Mouse (Mus musculus) G1E (cell line): Measurements from ENCODE around the gene Frat2. TPM values are rescaled to one million over a fixed set of nuclear protein-coding genes. Genes with fewer than 3 reads are reported as not detected.

Experiments used
- ATAC-seq: 2 replicates; pipeline ENCODE4 v1.8.0; 2016; ENCODE audit warnings: mild to moderate bottlenecking; ENCODE audit not compliant: insufficient number of reproducible peaks, poor library complexity, low FRiP score, severe bottlenecking; ENCODE audit errors: extremely low read depth
- DNase-seq: peaks from one replicate; pipeline ENCODE4 v3.0.0; 2012; ENCODE audit warnings: low spot score
- H3K27me3 ChIP-seq: 2 replicates; pipeline ENCODE4 v1.6.1; 2012; ENCODE audit warnings: mild to moderate bottlenecking, low read length, inconsistent platforms; ENCODE audit not compliant: insufficient read depth
- H3K36me3 ChIP-seq: replicated peaks from 2 replicates; pipeline ENCODE3; 2012; ENCODE audit warnings: mild to moderate bottlenecking, inconsistent platforms
- H3K4me1 ChIP-seq: 2 replicates; pipeline ENCODE4 v1.6.1; 2012; ENCODE audit warnings: low read depth, low read length, inconsistent platforms, mixed read lengths; ENCODE audit not compliant: insufficient read depth
- H3K4me3 ChIP-seq: 2 replicates; pipeline ENCODE4 v1.5.1; 2012; ENCODE audit warnings: low read depth, mild to moderate bottlenecking, inconsistent platforms, low read length, moderate library complexity, mixed read lengths
- H3K9me3 ChIP-seq: replicated peaks from 2 replicates; pipeline ENCODE4 v1.6.1; 2012; ENCODE audit warnings: inconsistent platforms
- CTCF ChIP-seq: IDR thresholded peaks from 2 replicates; pipeline ENCODE4 v1.5.1; 2012; ENCODE audit warnings: low read depth, low read length, inconsistent platforms, mixed read lengths
- GATA1 ChIP-seq: IDR thresholded peaks from 2 replicates; pipeline ENCODE4 v1.6.1; 2012; ENCODE audit warnings: borderline replicate concordance, low read length, inconsistent platforms, mixed read lengths
- GATA2 ChIP-seq: IDR thresholded peaks from 2 replicates; pipeline ENCODE4 v1.6.1; 2012; ENCODE audit warnings: low read depth, low read length, inconsistent platforms, borderline replicate concordance
- POLR2AphosphoS5 ChIP-seq: IDR thresholded peaks from 2 replicates; pipeline ENCODE4 v1.6.1; 2012; ENCODE audit warnings: low read depth, low read length, inconsistent platforms; ENCODE audit not compliant: insufficient replicate concordance
- TAL1 ChIP-seq: conservative IDR thresholded peaks from 2 replicates; pipeline ENCODE4 v1.6.1; 2012; ENCODE audit warnings: low read depth, low read length, inconsistent platforms, mixed read lengths
- polyA plus RNA-seq: library from polyadenylated mRNA; stranded (reverse); fragments of >175 nt; gene quantifications from 2 replicates; pipeline ENCODE4 v1.2.3, GENCODE M21; 2012
- total RNA-seq, 2 experiments: library from RNA; stranded (forward) in 1 of 2; stranded (reverse) in 1 of 2; fragments of 200-1000 nt in 1 of 2; fragments of >200 nt in 1 of 2; fragmentation: Nextera tagmentation in 1 of 2; gene quantifications; 2 replicates each; pipeline ENCODE4 v1.2.3; 2014 to 2017

The Frat2 gene
- total and polyA plus RNA-seq, 3 experiments = 17.8 to 42.6 (median 23.4) TPM

DNA sequence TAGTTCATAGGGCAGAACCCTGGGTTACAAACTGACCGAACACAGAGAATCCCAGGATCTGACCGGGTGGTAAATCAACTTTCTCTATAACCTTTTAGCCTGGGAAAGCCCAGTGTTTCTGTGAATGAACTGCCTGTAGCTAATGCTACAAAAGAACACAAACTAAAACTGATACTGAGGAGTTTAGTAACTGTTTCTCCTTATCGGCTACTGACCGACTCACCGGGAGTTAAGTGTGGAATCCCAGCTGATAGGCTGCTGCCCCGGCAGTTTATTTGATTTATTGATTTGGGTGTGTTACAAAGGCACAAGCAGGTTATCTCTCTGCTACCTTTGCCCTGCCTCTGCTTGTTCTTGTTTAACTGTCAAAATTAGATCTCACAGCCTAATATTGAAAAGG, 9.1 kb downstream of the Frat2 start:
- TF ChIP-seq CTCF (no peak), TAL1 (peak; percentile 29; the same call in 1 of the 2 replicates)
- DNase-seq = peak; percentile 27
- H3K27me3 ChIP-seq = no peaks in the 10 kb centered on the region
- H3K4me3 ChIP-seq = peak overlapping the region; percentile 42; the same call in 1 of the 2 replicates
- peaks cover 21% of the 10 kb centered on the region for H3K36me3 ChIP-seq
- H3K9me3 ChIP-seq = no peaks in the 10 kb centered on the region
- peaks cover 85% of the 10 kb centered on the region for H3K4me1 ChIP-seq
- ATAC-seq = peak; percentile 32

DNA sequence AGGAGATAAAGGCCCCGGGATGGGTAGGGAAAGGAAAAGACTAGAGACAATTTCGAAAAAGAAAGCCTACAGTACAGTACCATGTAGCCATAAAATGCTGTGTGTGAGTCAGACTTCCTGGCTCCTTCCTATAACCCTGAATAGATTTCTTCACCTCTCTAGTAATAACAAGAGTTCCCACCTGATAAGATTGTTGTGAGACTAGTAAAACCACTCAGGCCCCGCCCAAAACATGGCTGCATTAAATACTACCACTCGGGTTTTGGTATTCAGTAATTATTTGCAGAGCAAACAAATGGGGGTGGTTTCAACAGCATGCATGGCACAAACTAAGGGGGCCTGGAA, 10.0 kb downstream of the Frat2 start:
- H3K4me1 ChIP-seq = peaks cover 86% of the 10 kb centered on the region

DNA sequence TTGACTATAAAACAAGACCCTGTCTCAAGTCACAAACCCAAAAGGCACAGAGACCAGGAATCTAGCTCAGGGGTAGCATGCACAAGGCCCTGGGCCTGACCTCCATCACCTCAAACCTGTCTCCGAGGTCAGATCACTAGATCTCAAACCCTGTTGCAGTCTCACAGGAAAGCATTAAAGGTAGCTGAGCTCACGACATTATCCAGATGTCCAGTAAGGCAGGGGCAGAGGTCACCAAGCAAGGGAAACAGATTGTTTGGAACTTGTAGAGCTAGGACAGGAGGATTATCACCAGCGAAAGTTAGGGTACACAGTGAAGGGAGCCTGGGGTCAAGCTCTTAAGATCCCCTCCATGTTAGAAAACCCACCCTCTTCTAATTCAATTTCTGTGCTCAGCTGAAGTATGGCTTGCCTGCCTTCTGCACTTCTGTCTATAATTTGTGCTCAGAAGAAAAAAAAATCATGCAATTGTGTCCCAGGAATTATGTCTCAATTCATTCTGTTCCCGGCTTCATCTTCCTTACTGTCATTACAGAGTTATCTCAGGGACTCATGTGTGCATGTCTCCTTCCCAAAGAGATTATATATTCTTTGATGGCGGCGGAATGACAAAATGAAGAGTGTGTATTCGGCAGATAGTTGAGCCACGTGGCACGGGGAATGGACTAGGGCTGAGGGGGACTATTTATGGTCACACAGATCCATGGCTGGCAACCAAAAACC, 10.6 kb downstream of the Frat2 start:
- no peaks in the 10 kb centered on the region for H3K27me3 ChIP-seq
- peak overlapping the region; percentile 46; the same call in 1 of the 2 replicates for H3K4me3 ChIP-seq
- no peaks in the 10 kb centered on the region for H3K9me3 ChIP-seq
- H3K4me1 ChIP-seq = peaks cover 86% of the 10 kb centered on the region
- H3K36me3 ChIP-seq = peaks cover 22% of the 10 kb centered on the region
- ATAC-seq = no peak
- TF ChIP-seq GATA1 = no peak
- TF ChIP-seq TAL1 = 0 out of 2 replicates have a peak, but pooled peaks have one; percentile 13
- DNase-seq = no peak

More for the DNA sequence above, 10.0 kb downstream of the Frat2 start:
- peaks cover 22% of the 10 kb centered on the region for H3K36me3 ChIP-seq
- no peaks in the 10 kb centered on the region for H3K9me3 ChIP-seq
- H3K4me3 ChIP-seq = peak overlapping the region; percentile 46; the same call in 1 of the 2 replicates
- DNase-seq (no peak), ATAC-seq (no peak)
- TF ChIP-seq POLR2AphosphoS5 = no peak
- TF ChIP-seq GATA2 = no peak
- no peak for TF ChIP-seq TAL1
- TF ChIP-seq GATA1 = no peak
- TF ChIP-seq CTCF = no peak
- no peaks in the 10 kb centered on the region for H3K27me3 ChIP-seq

DNA sequence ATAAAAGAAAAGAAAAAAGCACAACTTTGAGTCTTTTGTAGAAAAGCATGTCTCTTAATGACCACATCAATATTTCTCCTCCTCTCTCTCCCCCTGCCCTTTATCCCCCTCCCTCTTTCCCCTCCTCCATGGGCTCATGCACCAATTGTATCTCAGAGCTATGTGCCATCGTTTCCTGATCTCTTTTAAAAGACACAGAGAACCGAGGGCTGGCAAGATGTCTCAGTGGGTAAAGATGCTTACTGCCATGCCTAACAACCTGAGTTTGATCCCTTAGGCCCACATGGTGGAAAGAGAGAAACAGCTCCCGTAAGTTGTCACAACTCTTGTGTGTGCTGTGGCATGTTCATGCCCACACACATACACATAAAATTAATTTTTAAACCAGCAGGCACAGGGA, 11.2 kb downstream of the Frat2 start:
- Histone ChIP-seq H3K9me3 (no peaks in the 10 kb centered on the region), H3K4me1 (peaks cover 92% of the 10 kb centered on the region), H3K36me3 (peaks cover 23% of the 10 kb centered on the region), H3K4me3 (no peak overlapping the region; the same call in 1 of the 2 replicates), H3K27me3 (no peaks in the 10 kb centered on the region)
- TF ChIP-seq CTCF = no peak
- no peak for TF ChIP-seq GATA2
- TF ChIP-seq POLR2AphosphoS5 = no peak
- TF ChIP-seq GATA1 = no peak
- TF ChIP-seq TAL1 = no peak
- DNase-seq = no peak
- ATAC-seq = no peak

DNA sequence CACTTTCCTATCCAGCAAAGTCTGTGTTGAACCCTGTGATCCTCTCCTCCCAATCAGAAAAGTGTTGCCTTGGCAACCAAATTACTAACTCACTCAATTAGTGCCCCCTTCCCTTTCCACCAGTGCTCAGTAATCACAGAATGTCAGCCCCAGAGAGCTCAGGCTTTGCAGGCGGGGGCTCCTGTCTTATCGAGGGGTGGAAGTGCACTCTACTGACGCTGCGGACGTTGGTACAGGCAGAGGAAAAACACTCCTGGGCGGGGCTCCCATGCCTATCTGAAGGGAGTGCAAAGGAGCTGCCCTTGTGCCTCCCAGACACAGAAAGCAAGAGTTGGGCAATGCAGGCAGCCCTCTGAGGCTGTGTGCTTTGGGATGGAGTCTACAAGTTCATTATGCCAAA, 12.1 kb downstream of the Frat2 start:
- peaks cover 87% of the 10 kb centered on the region for H3K4me1 ChIP-seq

DNA sequence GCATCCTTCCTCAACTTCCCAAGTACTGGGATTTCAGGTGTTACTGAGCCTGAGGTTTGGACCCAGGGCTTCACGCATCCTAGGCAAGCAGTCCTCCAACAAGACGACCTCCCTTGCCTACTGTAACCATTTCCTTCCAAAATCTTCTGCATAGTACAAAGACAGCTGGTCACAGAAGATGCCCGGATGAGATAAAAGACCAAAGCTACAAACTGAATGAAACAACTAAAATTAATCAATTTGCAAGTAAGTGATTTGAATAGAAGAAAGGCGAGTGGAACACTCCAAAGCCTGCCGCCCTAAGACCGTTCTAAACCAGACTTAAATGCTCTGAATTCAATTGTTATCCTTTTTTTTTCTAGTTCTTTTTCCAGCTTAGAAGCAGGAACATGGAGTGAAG, 12.5 kb downstream of the Frat2 start:
- H3K27me3 ChIP-seq = no peaks in the 10 kb centered on the region
- H3K9me3 ChIP-seq = no peaks in the 10 kb centered on the region

More for the DNA sequence above, 12.1 kb downstream of the Frat2 start:
- Histone ChIP-seq H3K36me3 (peaks cover 29% of the 10 kb centered on the region), H3K27me3 (no peaks in the 10 kb centered on the region), H3K4me3 (peak overlapping the region; percentile 57; the same call in 1 of the 2 replicates), H3K9me3 (no peaks in the 10 kb centered on the region)
- TF ChIP-seq GATA2 (no peak), POLR2AphosphoS5 (no peak), TAL1 (no peak), CTCF (no peak), GATA1 (no peak)
- DNase-seq = peak; percentile 54
- ATAC-seq = peak; percentile 58

DNA sequence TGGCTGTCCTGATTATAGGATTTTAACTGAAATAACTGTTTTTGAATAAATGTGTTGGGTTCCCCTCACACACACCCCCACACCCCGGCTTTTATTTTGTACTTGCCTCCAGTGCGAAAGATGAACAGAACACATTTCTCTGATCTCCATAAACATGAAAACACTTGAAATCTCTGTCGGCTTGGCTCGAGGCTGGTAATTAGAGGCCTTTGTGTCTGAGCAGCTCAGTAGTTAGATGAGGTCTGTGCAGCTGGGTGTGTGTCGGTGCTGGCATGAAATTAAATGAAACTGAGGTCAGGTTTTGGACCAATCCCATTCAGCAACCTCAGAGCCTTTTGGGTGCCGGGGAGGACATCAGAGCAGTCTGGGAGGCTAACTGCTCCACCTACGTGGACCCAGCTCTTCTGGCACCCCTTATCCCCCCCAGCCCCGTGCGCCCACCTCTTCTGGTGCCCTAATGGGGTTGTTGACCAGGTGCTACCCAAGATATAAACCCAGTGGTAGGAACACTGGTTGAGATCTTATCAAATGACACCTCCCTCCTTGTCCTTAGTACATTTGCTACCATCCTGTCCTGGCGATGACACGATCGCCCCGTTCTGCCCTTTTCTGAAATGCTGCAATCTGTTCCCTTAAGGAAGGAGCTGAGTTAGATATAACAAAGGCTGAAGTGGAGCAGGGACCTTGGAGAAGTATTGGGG, 15.3 kb downstream of the Frat2 start:
- H3K27me3 ChIP-seq = no peaks in the 10 kb centered on the region
- peaks cover 29% of the 10 kb centered on the region for H3K36me3 ChIP-seq
- TF ChIP-seq CTCF (no peak), GATA2 (no peak), TAL1 (peak; percentile 58; the same call in 1 of the 2 replicates)
- H3K4me3 ChIP-seq = peak overlapping the region; percentile 94
- no peak for ATAC-seq
- DNase-seq = peak; percentile 37
- H3K9me3 ChIP-seq = no peaks in the 10 kb centered on the region
- H3K4me1 ChIP-seq = peaks cover 71% of the 10 kb centered on the region

More for the DNA sequence above, 12.5 kb downstream of the Frat2 start:
- Histone ChIP-seq H3K4me1 (peaks cover 89% of the 10 kb centered on the region), H3K36me3 (peaks cover 29% of the 10 kb centered on the region), H3K4me3 (peak overlapping the region; percentile 57; the same call in 1 of the 2 replicates)
- ATAC-seq (no peak), DNase-seq (no peak)
- TF ChIP-seq GATA1 = no peak
